Mouse (Mus musculus) kidney, postnatal 4 days (tissue): ENCODE measurements around the gene Ttc41.
"Not testable (repeated sequence)": the region's sequence is repeated elsewhere in the genome, so short reads cannot be mapped to it uniquely, and the experiment has no call there.

Experiments
- DNase-seq, 2 experiments: peaks; one replicate each; pipeline ENCODE4 v3.0.0; 2021; ENCODE audit warnings: mixed read lengths in 2 of 2

Ttc41 gene

GRCm38 (mm10) chr10:86705318-86705921 lies at the start of gene Ttc41, which contains the start of gene Hsp90b1:
Ttc41 (plus strand) TSS chr10:86705811.
Hsp90b1 (minus strand) TSS chr10:86705509.
- peak; percentile 98 to 99 for DNase-seq

- not testable (repeated sequence) for DNase-seq
Observed at GRCm38 (mm10) chr10:86670550-86670949, 35.1 kb upstream of the Ttc41 start.

- not testable (repeated sequence) for DNase-seq
Observed at GRCm38 (mm10) chr10:86684797-86685178, 20.8 kb upstream of the Ttc41 start.

- DNase-seq: peak; percentile 87 to 90
Observed at GRCm38 (mm10) chr10:86685179-86686016, 20.2 kb upstream of the Ttc41 start.

GRCm38 (mm10) chr10:86686017-86686360 lies 19.6 kb upstream of the Ttc41 start:
- not testable (repeated sequence) for DNase-seq

GRCm38 (mm10) chr10:86700251-86700650 lies 5.4 kb upstream of the Ttc41 start:
- DNase-seq: no peak

- no peak for DNase-seq
Observed at GRCm38 (mm10) chr10:86700973-86701372, 4.6 kb upstream of the Ttc41 start.

GRCm38 (mm10) chr10:86702312-86702920 lies 3.2 kb upstream of the Ttc41 start:
- no peak for DNase-seq

GRCm38 (mm10) chr10:86703375-86703774 lies 2.2 kb upstream of the Ttc41 start:
- no peak for DNase-seq

GRCm38 (mm10) chr10:86704141-86704540 lies 1.5 kb upstream of the Ttc41 start:
- no peak for DNase-seq

GRCm38 (mm10) chr10:86704589-86705191 lies 921 bp upstream of the Ttc41 start:
- DNase-seq: peak in 1 of 2 experiments; percentile 23

GRCm38 (mm10) chr10:86705922-86706752 lies 526 bp downstream of the Ttc41 start:
- DNase-seq: peak; percentile 77 to 85

GRCm38 (mm10) chr10:86707134-86707533 lies 1.5 kb downstream of the Ttc41 start:
- no peak for DNase-seq

GRCm38 (mm10) chr10:86712156-86712555 lies 6.5 kb downstream of the Ttc41 start:
- DNase-seq: peak in 1 of 2 experiments; percentile 27

- DNase-seq: peak; percentile 46 to 60
Observed at GRCm38 (mm10) chr10:86727548-86727980, 22.0 kb downstream of the Ttc41 start.

- no peak for DNase-seq
Observed at GRCm38 (mm10) chr10:86728176-86728575, 22.6 kb downstream of the Ttc41 start.

- DNase-seq: peak; percentile 92 to 93
Observed at GRCm38 (mm10) chr10:86730823-86731499, 25.4 kb downstream of the Ttc41 start.

- DNase-seq: no peak
Observed at GRCm38 (mm10) chr10:86731500-86731863, 25.9 kb downstream of the Ttc41 start.

GRCm38 (mm10) chr10:86735036-86735435 lies 29.4 kb downstream of the Ttc41 start:
- DNase-seq: no peak

- no peak for DNase-seq
Observed at GRCm38 (mm10) chr10:86742918-86743317, 37.3 kb downstream of the Ttc41 start.

- no peak for DNase-seq
Observed at GRCm38 (mm10) chr10:86744306-86744705, 38.7 kb downstream of the Ttc41 start.
